Mouse (Mus musculus): ENCODE measurements around the gene Thap2. TPM values are rescaled to one million over a fixed set of nuclear protein-coding genes. Genes with fewer than 3 reads are reported as not detected.

Gene Thap2
- polyA plus RNA-seq, 1 experiment = 3.0 TPM

- Histone ChIP-seq H3K36me3 (ENCODE audit: control insufficient read depth, insufficient read depth, low read length) (no peaks in the 10 kb centered on the region), H3K4me1 (ENCODE audit: control insufficient read depth, insufficient read depth, low read length) (peaks cover 4% of the 10 kb centered on the region; the same call in 1 of the 2 replicates)
These were observed 44.4 kb downstream of the Thap2 start for GRCm38 (mm10) chr10:115339820-115340328.

GRCm38 (mm10) chr10:115336901-115337300, 47.3 kb downstream of the Thap2 start:
- Histone ChIP-seq H3K27ac (ENCODE audit: control insufficient read depth, insufficient read depth, low read depth, low read length) (no peak overlapping the region), H3K27me3 (ENCODE audit: control insufficient read depth, insufficient read depth, low read length) (no peaks in the 10 kb centered on the region), H3K36me3 (ENCODE audit: control insufficient read depth, insufficient read depth, low read length) (no peaks in the 10 kb centered on the region), H3K4me1 (ENCODE audit: control insufficient read depth, insufficient read depth, low read length) (no peaks in the 10 kb centered on the region), H3K4me3 (ENCODE audit: control insufficient read depth, low read depth, low read length) (no peak overlapping the region)
- no peak for TF ChIP-seq CTCF (IDR thresholded peaks at IDR 0.05; ENCODE audit: control insufficient read depth, insufficient read depth, insufficient replicate concordance, low read depth, low read length)
- no peak for TF ChIP-seq POLR2A (IDR thresholded peaks at IDR 0.05; ENCODE audit: control insufficient read depth, low read depth, low read length)

More at GRCm38 (mm10) chr10:115339820-115340328, 44.4 kb downstream of the Thap2 start:
- no peak overlapping the region for H3K27ac ChIP-seq (ENCODE audit: control insufficient read depth, insufficient read depth, low read depth, low read length)
- TF ChIP-seq CTCF (IDR thresholded peaks at IDR 0.05; ENCODE audit: control insufficient read depth, insufficient read depth, insufficient replicate concordance, low read depth, low read length) = no peak
- no peak for TF ChIP-seq POLR2A (IDR thresholded peaks at IDR 0.05; ENCODE audit: control insufficient read depth, low read depth, low read length)
- no peak overlapping the region for H3K4me3 ChIP-seq (ENCODE audit: control insufficient read depth, low read depth, low read length)
- H3K27me3 ChIP-seq (ENCODE audit: control insufficient read depth, insufficient read depth, low read length) = no peaks in the 10 kb centered on the region

GRCm38 (mm10) chr10:115333528-115333927, 50.7 kb downstream of the Thap2 start:
- Histone ChIP-seq H3K4me1 (ENCODE audit: control insufficient read depth, insufficient read depth, low read length) (no peaks in the 10 kb centered on the region), H3K4me3 (ENCODE audit: control insufficient read depth, low read depth, low read length) (no peak overlapping the region), H3K27ac (ENCODE audit: control insufficient read depth, insufficient read depth, low read depth, low read length) (no peak overlapping the region), H3K27me3 (ENCODE audit: control insufficient read depth, insufficient read depth, low read length) (no peaks in the 10 kb centered on the region), H3K36me3 (ENCODE audit: control insufficient read depth, insufficient read depth, low read length) (no peaks in the 10 kb centered on the region)
- TF ChIP-seq POLR2A (IDR thresholded peaks at IDR 0.05; ENCODE audit: control insufficient read depth, low read depth, low read length) (no peak), CTCF (IDR thresholded peaks at IDR 0.05; ENCODE audit: control insufficient read depth, insufficient read depth, insufficient replicate concordance, low read depth, low read length) (no peak)

- no peaks in the 10 kb centered on the region; the same call in 1 of the 2 replicates for H3K4me1 ChIP-seq (ENCODE audit: control insufficient read depth, insufficient read depth, low read length)
- no peaks in the 10 kb centered on the region for H3K27me3 ChIP-seq (ENCODE audit: control insufficient read depth, insufficient read depth, low read length)
- H3K27ac ChIP-seq (ENCODE audit: control insufficient read depth, insufficient read depth, low read depth, low read length) = no peak overlapping the region
- TF ChIP-seq CTCF (IDR thresholded peaks at IDR 0.05; ENCODE audit: control insufficient read depth, insufficient read depth, insufficient replicate concordance, low read depth, low read length) (no peak), POLR2A (IDR thresholded peaks at IDR 0.05; ENCODE audit: control insufficient read depth, low read depth, low read length) (no peak)
- H3K36me3 ChIP-seq (ENCODE audit: control insufficient read depth, insufficient read depth, low read length) = no peaks in the 10 kb centered on the region
- H3K4me3 ChIP-seq (ENCODE audit: control insufficient read depth, low read depth, low read length) = no peak overlapping the region
These were observed 51.2 kb downstream of the Thap2 start for GRCm38 (mm10) chr10:115332997-115333396.

- no peak overlapping the region for H3K27ac ChIP-seq (ENCODE audit: control insufficient read depth, insufficient read depth, low read depth, low read length)
These were observed 51.8 kb downstream of the Thap2 start for GRCm38 (mm10) chr10:115332420-115332952.

GRCm38 (mm10) chr10:115329010-115329530, 55.2 kb downstream of the Thap2 start:
- H3K4me1 ChIP-seq (ENCODE audit: control insufficient read depth, insufficient read depth, low read length) = peaks cover 2% of the 10 kb centered on the region; the same call in 1 of the 2 replicates
- H3K27ac ChIP-seq (ENCODE audit: control insufficient read depth, insufficient read depth, low read depth, low read length) = no peak overlapping the region
- no peak overlapping the region for H3K4me3 ChIP-seq (ENCODE audit: control insufficient read depth, low read depth, low read length)
- no peak for TF ChIP-seq POLR2A (IDR thresholded peaks at IDR 0.05; ENCODE audit: control insufficient read depth, low read depth, low read length)
- no peak for TF ChIP-seq CTCF (IDR thresholded peaks at IDR 0.05; ENCODE audit: control insufficient read depth, insufficient read depth, insufficient replicate concordance, low read depth, low read length)
- H3K27me3 ChIP-seq (ENCODE audit: control insufficient read depth, insufficient read depth, low read length) = no peaks in the 10 kb centered on the region
- H3K36me3 ChIP-seq (ENCODE audit: control insufficient read depth, insufficient read depth, low read length) = no peaks in the 10 kb centered on the region

More at GRCm38 (mm10) chr10:115332420-115332952, 51.8 kb downstream of the Thap2 start:
- no peaks in the 10 kb centered on the region for H3K27me3 ChIP-seq (ENCODE audit: control insufficient read depth, insufficient read depth, low read length)
- TF ChIP-seq POLR2A (IDR thresholded peaks at IDR 0.05; ENCODE audit: control insufficient read depth, low read depth, low read length) (no peak), CTCF (IDR thresholded peaks at IDR 0.05; ENCODE audit: control insufficient read depth, insufficient read depth, insufficient replicate concordance, low read depth, low read length) (no peak)
- H3K4me3 ChIP-seq (ENCODE audit: control insufficient read depth, low read depth, low read length) = no peak overlapping the region
- peaks cover 2% of the 10 kb centered on the region; the same call in 1 of the 2 replicates for H3K4me1 ChIP-seq (ENCODE audit: control insufficient read depth, insufficient read depth, low read length)
- no peaks in the 10 kb centered on the region for H3K36me3 ChIP-seq (ENCODE audit: control insufficient read depth, insufficient read depth, low read length)

- H3K36me3 ChIP-seq (ENCODE audit: control insufficient read depth, insufficient read depth, low read length) = no peaks in the 10 kb centered on the region
- H3K4me1 ChIP-seq (ENCODE audit: control insufficient read depth, insufficient read depth, low read length) = peaks cover 2% of the 10 kb centered on the region; the same call in 1 of the 2 replicates
- H3K27ac ChIP-seq (ENCODE audit: control insufficient read depth, insufficient read depth, low read depth, low read length) = peak overlapping the region; percentile 36; the same call in 1 of the 2 replicates
- TF ChIP-seq POLR2A (IDR thresholded peaks at IDR 0.05; ENCODE audit: control insufficient read depth, low read depth, low read length) (no peak), CTCF (IDR thresholded peaks at IDR 0.05; ENCODE audit: control insufficient read depth, insufficient read depth, insufficient replicate concordance, low read depth, low read length) (no peak)
- no peak overlapping the region for H3K4me3 ChIP-seq (ENCODE audit: control insufficient read depth, low read depth, low read length)
- H3K27me3 ChIP-seq (ENCODE audit: control insufficient read depth, insufficient read depth, low read length) = no peaks in the 10 kb centered on the region
These were observed 55.7 kb downstream of the Thap2 start for GRCm38 (mm10) chr10:115328514-115328913.

All from testis, adult 2 months (tissue).